Mouse (Mus musculus): ENCODE measurements around the gene Csk. TPM values are rescaled to one million over a fixed set of nuclear protein-coding genes. Genes with fewer than 3 reads are reported as not detected.

Csk gene
- total RNA-seq, 2 experiments from 2014 or later: 34.7 to 37.5 TPM

DNA sequence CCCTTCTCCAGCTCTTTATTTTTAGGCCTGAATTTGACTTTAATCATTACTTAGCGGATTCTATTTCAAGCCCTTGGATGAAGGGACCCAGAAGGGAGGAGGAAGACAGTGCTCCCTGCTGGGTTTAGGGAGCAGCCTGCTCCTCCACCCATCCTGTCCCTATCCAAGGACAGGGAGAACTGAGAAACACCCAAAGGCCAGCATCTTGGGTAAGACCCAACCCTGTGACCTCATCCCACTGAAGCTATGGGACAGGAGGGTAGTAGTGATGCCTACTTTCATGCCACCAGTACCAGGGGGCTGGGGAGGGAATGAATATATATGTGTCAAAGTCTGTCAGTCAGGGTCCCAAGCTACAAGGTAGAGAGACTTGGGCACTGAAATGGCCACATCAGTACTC, 12.4 kb downstream of the Csk start:
- Histone ChIP-seq H3K4me3 (no peak overlapping the region), H3K27ac (peak overlapping the region; percentile 49)
- TF ChIP-seq CTCF (conservative IDR thresholded peaks at IDR 0.05): no peak
- no peak for DNase-seq (ENCODE audit: low spot score in 2 of 2)

DNA sequence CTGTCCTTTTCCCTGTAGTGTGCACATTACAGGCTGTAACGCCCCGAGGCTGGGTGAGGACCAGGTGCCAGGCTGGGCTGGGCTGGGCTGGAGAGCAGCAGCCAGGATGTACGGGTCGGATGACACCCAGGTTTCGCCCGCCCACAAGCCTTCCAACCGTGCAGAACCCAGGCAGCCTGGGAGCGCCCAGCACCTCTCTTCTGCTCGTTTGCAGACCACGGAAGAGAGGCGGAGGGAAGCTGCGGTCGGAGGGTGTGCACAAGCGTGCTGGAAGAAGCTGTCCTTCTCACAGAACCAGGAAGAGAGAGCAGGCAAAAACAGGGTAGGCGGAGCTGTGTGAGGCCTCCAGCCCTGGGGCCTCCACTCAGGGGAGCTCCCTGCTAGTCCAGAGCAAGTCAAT, 13.0 kb downstream of the Csk start:
- no peak for DNase-seq (ENCODE audit: low spot score in 2 of 2)
- Histone ChIP-seq H3K27ac (peak overlapping the region; percentile 49; the same call in 1 of the 2 replicates), H3K4me3 (no peak overlapping the region; the same call in 1 of the 2 replicates)
- TF ChIP-seq CTCF (conservative IDR thresholded peaks at IDR 0.05): no peak

GRCm38 (mm10) chr9:57639661-57640328, 13.6 kb downstream of the Csk start:
- no peak for DNase-seq (ENCODE audit: low spot score in 2 of 2)
- H3K27ac ChIP-seq: peak overlapping the region; percentile 49; the same call in 1 of the 2 replicates
- no peak overlapping the region for H3K4me3 ChIP-seq
- TF ChIP-seq CTCF (conservative IDR thresholded peaks at IDR 0.05): no peak

GRCm38 (mm10) chr9:57638651-57639459, 14.6 kb downstream of the Csk start:
- Histone ChIP-seq H3K27ac (peak overlapping the region; percentile 75), H3K4me3 (no peak overlapping the region)
- TF ChIP-seq CTCF (conservative IDR thresholded peaks at IDR 0.05): no peak
- DNase-seq (ENCODE audit: low spot score in 2 of 2): no peak

DNA sequence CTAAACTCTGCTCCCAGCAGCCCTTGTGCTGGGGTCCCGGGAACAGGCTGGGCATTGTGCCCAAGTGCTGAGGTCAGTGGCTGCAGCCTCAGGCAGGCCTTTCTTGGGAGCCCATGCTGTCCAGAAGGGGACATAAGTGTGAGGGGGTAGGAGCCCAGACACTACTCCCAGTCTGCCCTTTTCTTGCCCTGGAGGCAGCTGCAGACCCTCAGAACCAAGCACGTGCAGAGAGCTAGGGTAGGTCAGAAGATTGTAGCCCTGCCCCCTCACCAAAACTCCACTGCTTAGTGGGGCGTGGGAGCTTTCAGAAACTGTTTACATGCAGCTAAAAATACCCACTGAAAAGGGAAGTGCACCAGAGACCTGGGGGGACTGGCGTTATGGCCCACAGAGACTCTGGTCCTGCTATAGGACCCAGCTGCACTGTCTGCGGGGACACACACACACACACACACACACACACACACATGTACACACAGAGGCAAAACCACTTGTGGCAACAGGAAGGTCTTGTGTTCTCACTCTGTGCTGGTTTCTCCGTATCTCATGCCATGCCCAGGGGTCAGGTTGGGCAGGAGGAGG, 15.6 kb downstream of the Csk start:
- no peak for DNase-seq (ENCODE audit: low spot score in 2 of 2)
- TF ChIP-seq CTCF (conservative IDR thresholded peaks at IDR 0.05): no peak
- Histone ChIP-seq H3K4me3 (no peak overlapping the region), H3K27ac (peak overlapping the region; percentile 75)

DNA sequence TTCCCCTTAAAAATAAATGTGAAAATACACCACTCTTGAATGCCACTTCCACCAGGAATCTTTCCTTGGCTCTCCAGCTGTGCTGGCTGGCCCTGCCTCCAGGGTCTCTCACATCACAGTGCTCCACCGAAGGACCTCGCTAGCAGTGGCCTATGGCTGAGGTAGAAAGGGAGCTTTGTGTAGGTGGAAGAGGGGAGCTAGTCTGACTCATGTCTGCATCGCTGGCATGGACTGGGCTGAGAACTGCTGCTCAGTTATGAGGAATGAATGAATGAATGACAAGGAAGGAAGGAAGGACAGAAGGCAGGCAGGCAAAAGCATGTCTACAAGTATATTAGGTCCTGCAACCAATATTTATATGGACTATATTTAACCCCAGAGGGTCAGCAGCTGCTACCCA, 16.2 kb downstream of the Csk start:
- no peak for DNase-seq (ENCODE audit: low spot score in 2 of 2)
- no peak for TF ChIP-seq CTCF (conservative IDR thresholded peaks at IDR 0.05)
- H3K27ac ChIP-seq: peak overlapping the region; percentile 75
- H3K4me3 ChIP-seq: no peak overlapping the region

- peak; percentile 55 to 60 for DNase-seq (ENCODE audit: low spot score in 2 of 2)
- H3K4me3 ChIP-seq: no peak overlapping the region
- peak overlapping the region; percentile 28; the same call in 1 of the 2 replicates for H3K27ac ChIP-seq
- TF ChIP-seq CTCF (conservative IDR thresholded peaks at IDR 0.05): peak; percentile 57
Measured at GRCm38 (mm10) chr9:57633481-57634024, 19.9 kb downstream of the Csk start.

GRCm38 (mm10) chr9:57629118-57629874, 24.1 kb downstream of the Csk start:
- H3K4me3 ChIP-seq: no peak overlapping the region
- H3K27ac ChIP-seq: no peak overlapping the region
- TF ChIP-seq CTCF (conservative IDR thresholded peaks at IDR 0.05): peak; percentile 98
- DNase-seq (ENCODE audit: low spot score in 2 of 2): peak; percentile 76 to 89

GRCm38 (mm10) chr9:57628717-57629116, 24.7 kb downstream of the Csk start:
- Histone ChIP-seq H3K4me3 (no peak overlapping the region), H3K27ac (no peak overlapping the region)
- no peak for TF ChIP-seq CTCF (conservative IDR thresholded peaks at IDR 0.05)
- no peak for DNase-seq (ENCODE audit: low spot score in 2 of 2)

DNA sequence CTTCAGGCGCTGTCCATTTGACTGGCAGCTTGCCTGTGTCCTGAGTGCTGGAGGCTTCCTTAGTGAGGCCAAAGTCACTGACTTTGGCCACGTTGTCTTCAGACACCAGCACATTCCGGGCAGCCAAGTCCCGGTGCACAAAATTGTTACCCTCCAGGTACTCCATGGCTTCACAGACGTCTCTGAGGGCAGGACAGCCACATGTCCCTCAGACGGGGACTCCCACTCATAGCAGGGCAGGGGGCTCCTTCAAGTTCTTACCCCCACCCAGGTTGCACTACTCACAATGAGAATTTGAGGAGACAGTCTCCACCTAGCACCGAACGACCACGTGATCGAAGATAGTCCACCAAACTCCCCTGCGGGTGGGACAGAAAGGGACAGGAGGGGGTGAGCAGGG, 25.5 kb downstream of the Csk start:
- no peak overlapping the region for H3K4me3 ChIP-seq
- no peak overlapping the region for H3K27ac ChIP-seq
- DNase-seq (ENCODE audit: low spot score in 2 of 2): no peak
- no peak for TF ChIP-seq CTCF (conservative IDR thresholded peaks at IDR 0.05)

DNA sequence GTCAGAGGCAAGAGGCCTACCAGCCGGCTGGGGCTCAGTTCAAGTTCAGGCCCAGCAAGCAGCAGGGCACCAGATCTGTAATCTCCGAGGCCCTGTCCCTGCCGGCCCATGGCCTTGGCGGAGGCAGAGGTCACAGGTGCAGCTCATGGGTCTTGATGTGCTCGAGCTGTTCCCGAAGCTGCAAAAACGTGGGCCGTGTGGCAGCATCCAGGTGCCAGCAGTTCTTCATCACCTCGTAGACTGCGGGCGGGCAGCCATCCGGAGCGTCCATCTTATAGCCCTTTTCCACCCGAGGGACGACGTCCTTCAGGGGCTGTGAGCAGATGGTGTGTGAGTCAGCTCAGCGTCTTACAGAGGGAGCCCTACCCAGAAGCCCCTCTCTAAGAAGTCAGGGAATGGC, 26.2 kb downstream of the Csk start:
- H3K4me3 ChIP-seq: no peak overlapping the region
- DNase-seq (ENCODE audit: low spot score in 2 of 2): no peak
- no peak for TF ChIP-seq CTCF (conservative IDR thresholded peaks at IDR 0.05)
- no peak overlapping the region for H3K27ac ChIP-seq
